Mouse (Mus musculus): ENCODE measurements around the gene Armc5.

Armc5 gene

GRCm38 (mm10) chr7:128246496-128247391, 9.6 kb downstream of the Armc5 start, which contains the start of gene Tgfb1i1:
TSS of gene Tgfb1i1 (plus strand) at chr7:128246812.
- peak; percentile 45 for DNase-seq (ENCODE audit: low spot score)

- DNase-seq (ENCODE audit: low spot score), result peak; percentile 64
Measured at GRCm38 (mm10) chr7:128247443-128247842, 10.3 kb downstream of the Armc5 start.

GRCm38 (mm10) chr7:128248081-128249042, 11.2 kb downstream of the Armc5 start:
- DNase-seq (ENCODE audit: low spot score), result no peak

- DNase-seq (ENCODE audit: low spot score), result no peak
Measured at GRCm38 (mm10) chr7:128249998-128250397, 12.9 kb downstream of the Armc5 start.

GRCm38 (mm10) chr7:128251946-128252345, 14.8 kb downstream of the Armc5 start:
- DNase-seq (ENCODE audit: low spot score), result no peak

DNA sequence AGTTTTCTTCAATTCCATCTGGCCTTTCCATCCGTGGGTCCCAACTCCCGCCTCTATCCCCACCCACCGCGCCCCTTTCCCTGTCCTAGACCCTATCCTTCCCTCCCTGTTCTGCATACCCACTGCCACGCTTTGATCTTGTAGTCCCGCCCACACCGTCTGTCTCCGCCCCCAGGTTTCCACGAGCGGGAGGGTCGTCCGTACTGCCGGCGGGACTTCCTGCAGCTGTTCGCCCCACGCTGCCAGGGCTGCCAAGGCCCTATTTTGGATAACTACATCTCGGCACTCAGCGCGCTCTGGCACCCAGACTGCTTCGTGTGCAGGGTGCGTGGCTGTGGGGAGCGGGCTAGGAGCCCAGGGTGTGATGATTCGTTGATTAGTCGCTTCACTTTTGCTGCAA, 15.5 kb downstream of the Armc5 start:
- no peak for DNase-seq (ENCODE audit: low spot score)

- no peak for DNase-seq (ENCODE audit: low spot score)
Measured at GRCm38 (mm10) chr7:128254978-128255377, 17.8 kb downstream of the Armc5 start.

DNA sequence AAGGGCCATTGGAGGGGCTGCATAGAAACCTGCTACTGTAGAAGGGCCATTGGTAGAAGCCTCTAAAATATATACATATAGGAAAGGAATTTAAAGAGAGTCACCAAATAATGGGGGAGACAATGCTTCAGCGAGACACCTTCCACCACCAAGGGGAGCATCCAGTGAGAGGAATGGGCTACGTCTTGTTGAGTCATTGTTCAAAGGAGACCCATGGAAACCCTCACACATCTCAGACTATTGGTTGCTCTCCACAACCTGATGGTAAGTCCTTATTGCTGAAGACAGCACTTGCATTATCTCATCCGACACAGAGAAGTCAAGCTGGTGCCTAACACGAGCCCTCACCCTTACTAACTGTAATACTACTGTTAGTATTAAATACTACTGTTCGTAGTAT, 18.6 kb downstream of the Armc5 start:
- no peak for DNase-seq (ENCODE audit: low spot score)

DNA sequence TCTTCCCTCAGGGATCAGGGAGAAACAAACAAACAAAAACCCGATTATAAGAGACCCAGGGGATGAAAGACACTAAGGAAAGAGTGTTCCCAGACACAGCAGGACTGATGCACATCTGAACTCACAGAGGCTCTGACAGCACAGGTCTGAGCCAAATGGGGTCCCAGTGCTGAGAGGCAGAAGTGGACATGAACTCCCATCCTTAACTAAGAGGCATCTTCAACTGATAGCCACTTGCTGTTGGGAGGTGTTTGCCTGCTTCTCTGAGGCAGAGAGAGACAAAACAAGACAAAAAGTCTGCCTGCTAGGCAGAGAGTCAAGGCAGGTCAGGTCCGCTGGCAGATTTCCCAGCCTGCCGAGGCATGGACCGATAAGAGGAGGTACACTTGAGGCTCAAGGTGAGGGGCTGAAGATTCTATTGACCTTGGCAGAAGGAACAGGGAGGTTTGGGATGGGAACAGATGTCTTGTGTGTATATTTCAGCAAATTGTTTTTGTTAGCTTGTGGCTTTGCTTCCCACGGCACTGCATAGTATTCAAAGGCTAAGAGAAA, 19.7 kb downstream of the Armc5 start:
- no peak for DNase-seq (ENCODE audit: low spot score)

DNA sequence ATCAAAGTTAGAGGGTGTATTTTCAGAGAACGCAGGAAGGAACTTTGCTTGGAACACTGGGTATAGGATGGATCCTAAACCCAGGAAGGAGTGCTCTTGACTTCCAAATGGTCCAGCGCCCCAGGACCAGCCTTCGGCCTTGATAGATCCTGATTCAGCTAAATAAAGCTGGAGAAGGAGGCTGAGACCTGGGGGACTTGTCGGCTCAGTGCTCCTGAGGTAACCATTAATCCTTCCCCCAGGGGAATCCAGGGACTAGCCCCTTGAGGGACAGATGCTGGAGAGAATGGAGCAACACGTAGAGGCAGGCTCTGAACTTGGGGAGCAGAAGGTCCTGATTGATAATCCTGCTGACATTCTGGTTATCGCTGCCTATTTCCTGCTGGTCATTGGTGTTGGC, 28.3 kb downstream of the Armc5 start, which contains the start of gene Slc5a2:
TSS of gene Slc5a2 (plus strand) at position 247 of the 400 bp plus-strand sequence.
- no peak for DNase-seq (ENCODE audit: low spot score)

DNA sequence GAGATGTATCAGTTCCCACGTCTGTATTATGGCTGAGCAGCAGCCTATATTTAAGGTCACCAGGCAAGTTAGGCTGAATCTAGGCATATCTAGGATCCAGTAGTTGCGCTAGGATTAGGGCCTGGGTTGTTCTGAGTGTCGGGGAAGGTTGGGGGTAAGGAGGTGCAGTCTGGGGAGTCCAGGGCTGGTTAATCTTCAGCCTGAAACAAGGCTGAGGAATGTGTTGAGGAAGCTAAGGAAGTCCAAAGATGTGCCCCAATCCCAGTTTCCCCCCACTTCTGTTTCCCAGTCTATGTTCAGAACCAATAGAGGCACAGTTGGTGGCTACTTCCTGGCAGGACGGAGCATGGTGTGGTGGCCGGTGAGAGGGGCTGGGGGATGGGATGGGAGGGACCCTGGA, 28.9 kb downstream of the Armc5 start:
- DNase-seq (ENCODE audit: low spot score), result no peak

- no peak for DNase-seq (ENCODE audit: low spot score)
Measured at GRCm38 (mm10) chr7:128267391-128267790, 30.2 kb downstream of the Armc5 start.

DNA sequence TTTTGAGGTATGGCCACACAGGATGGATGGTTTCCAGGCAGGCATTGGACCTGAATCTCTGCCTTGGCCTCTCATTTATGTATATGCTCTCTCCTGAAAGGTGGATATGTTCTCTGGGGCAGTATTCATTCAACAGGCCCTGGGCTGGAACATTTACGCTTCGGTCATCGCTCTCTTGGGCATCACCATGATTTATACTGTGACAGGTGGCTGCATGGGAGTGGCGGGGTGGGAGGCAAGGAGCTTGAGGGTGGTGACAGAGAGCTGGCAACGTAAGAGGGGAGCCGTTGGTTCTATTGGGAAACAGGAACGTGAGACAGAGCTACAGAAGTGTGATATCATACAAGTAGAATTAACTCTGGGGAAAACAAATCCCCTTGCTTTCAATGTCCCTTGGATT, 30.7 kb downstream of the Armc5 start:
- DNase-seq (ENCODE audit: low spot score), result no peak

DNA sequence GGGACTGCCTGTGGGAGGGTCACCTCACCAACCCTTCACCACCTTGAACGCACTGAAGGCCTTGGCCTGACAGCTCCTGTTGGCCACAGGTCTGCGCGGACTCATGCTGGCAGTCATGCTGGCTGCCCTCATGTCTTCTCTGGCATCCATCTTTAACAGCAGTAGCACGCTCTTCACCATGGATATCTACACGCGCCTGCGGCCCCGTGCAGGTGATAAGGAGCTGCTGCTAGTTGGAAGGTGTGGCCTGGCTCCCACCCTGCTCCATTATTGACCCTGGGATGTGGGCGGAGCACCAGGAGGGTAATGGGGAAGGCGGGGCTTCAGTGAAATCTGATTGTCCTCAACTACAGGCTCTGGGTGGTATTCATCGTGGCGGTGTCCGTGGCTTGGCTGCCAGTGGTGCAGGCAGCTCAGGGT, 33.3 kb downstream of the Armc5 start:
- no peak for DNase-seq (ENCODE audit: low spot score)

- no peak for DNase-seq (ENCODE audit: low spot score)
Measured at GRCm38 (mm10) chr7:128271496-128271895, 34.4 kb downstream of the Armc5 start.

DNA sequence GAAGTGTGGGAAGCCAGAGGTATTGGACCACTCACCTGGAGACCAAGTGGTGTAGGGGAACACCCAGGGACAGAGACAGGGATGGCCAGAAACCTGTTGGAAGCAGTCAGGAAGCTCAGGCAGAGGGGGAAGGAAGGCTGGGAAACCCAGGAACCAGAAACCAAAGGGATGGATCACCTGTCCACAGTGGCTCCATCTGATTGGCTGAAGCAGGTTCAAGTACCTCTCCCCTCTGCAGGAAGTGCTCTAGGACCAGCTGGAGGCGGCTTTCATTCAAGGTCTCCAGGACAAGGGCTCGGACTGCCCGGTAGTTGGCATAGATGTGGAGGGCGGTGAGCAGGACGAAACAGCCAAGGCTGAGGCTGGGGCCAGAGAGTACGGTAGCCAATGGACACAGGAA, 38.9 kb downstream of the Armc5 start:
- DNase-seq (ENCODE audit: low spot score), result no peak

DNA sequence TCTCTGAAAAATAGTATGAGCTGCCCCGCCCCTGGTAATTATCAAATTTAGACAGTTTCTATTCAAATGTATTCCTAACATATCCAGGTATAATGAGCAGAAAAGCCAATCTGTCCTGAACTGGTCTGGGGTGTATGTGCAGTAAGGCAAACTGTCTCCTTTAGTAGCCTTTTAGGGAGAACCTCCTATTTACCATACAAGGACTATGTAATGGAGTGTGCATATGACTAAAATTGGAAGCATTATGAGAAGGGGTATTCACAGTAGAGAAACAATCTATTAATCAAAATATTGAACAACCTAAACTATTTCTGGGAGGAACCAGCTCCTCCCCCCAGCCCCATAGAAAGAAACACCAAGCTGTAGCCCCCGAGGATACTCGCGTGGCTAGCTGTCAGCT, 42.6 kb downstream of the Armc5 start:
- no peak for DNase-seq (ENCODE audit: low spot score)

GRCm38 (mm10) chr7:128281765-128282164, 44.6 kb downstream of the Armc5 start:
- DNase-seq (ENCODE audit: low spot score), result no peak

DNA sequence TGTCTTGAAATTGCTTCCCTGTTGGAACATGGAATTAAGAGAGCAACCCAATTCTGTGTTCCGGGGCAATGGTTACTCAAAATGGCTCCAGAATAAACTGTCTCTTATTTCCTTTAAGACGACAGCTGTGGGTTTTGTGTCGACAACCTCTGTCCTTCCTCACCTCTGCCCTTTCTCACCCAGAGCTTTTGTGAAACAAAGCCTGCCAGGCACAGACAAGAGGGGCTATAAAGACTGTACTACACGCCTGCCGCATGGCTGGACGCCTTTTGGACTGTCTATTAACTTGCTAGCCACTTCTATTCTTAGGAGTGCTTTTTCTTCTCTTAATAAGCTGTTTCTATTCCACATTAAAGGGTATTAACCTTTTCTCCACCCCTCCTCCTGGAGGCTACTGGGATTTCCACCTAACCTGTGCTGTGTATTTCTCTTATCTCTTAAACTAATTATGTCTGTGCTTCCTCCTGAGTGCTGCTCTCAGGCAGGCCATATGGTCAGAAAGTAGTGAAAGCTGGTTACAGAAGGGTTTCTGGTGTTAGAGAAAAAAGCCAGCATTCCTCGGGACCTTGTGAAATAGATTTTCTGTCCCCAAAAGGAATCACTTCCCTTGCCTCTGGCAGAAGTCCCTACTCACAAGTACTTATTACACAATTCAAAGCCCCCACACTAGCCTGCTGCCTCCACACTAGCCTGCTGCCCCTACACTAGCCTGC, 45.5 kb downstream of the Armc5 start:
- no peak for DNase-seq (ENCODE audit: low spot score)

DNA sequence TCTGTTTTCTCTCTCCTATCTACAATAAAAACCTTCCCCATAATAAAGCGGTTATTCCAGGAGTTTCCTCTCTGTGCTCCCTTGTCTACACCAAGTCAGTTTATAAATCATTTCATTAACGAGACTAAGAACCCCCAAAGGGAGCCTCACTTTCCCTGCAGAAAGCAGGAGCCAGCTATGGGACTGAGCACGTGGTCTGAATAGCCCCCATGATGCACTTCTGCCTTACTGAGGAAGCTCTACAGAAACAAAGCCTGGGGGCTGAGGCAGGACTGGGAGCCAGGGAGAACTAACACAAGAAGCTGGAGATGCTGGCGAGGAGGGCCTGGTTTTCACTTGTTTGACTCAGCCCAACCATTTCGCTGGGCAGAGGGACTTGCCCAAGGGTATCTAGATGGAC, 46.9 kb downstream of the Armc5 start:
- DNase-seq (ENCODE audit: low spot score), result no peak

DNA sequence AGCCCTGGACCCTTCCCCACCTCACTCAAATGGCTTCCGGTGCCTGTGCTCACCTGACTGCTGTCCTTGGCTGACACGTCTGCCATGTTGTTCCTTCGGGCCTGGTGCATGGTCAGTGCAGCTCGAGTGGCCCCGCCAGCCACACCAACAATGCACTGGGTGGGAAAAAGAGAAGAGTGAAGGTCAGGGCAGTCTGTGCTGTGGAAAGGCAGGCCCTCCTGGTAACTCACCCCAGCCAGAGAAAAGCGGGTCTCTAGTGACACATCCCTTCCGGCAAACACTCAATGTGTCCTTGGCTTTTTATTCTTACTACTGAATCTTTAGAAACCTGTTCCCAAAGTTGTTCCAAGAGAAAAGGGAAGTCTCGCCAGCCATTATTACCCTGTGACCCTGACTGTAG, 47.9 kb downstream of the Armc5 start:
- no peak for DNase-seq (ENCODE audit: low spot score)
